Mouse (Mus musculus): ENCODE results near the gene Ugt1a7c. TPM values are rescaled to one million over a fixed set of nuclear protein-coding genes. Genes with fewer than 3 reads are reported as not detected.

The Ugt1a7c gene
- total and polyA plus RNA-seq, 3 experiments, result 2.2 to 15.3 (median 11.1) TPM

- no peaks in the 10 kb centered on the region for H3K36me3 ChIP-seq (replicated peaks in 1 of 2; ENCODE audit: control insufficient read depth in 1 of 2, insufficient read depth in 1 of 2, low read length in 1 of 2)
- no peak overlapping the region for H3K9ac ChIP-seq (ENCODE audit: insufficient read depth, low read depth)
- H3K27ac ChIP-seq (ENCODE audit: insufficient read depth, low read depth), result no peak overlapping the region
- in situ Hi-C loops (cut with MboI; ENCODE audit: low pct_ligation_motif_present, low pct_unique_long_range_greater_than_20kb, low sequenced_read_pairs), result no loop called here
- no peak overlapping the region for H3K4me2 ChIP-seq (ENCODE audit: insufficient read depth, low read depth, poor library complexity, severe bottlenecking)
- dilution Hi-C loops (cut with MboI; ENCODE audit: extremely low pct_ligation_motif_present, extremely low pct_unique_long_range_greater_than_20kb, low sequenced_read_pairs), result no loop called here
- no peaks in the 10 kb centered on the region for H3K4me1 ChIP-seq (ENCODE audit: control insufficient read depth in 1 of 2, insufficient read depth in 2 of 2)
- peaks cover 78% of the 10 kb centered on the region for H3K9me3 ChIP-seq (replicated peaks; ENCODE audit: low read length)
- DNase-seq (ENCODE audit: extremely low read depth), result no peak
- TF ChIP-seq POLR2A (IDR thresholded peaks at IDR 0.05; ENCODE audit: low read depth, low read length) (no peak), CHD1 (IDR thresholded peaks at IDR 0.05; ENCODE audit: low read depth, low read length) (no peak), USF2 (conservative IDR thresholded peaks at IDR 0.05; ENCODE audit: low read depth, low read length) (no peak), NRF1 (IDR thresholded peaks at IDR 0.05; ENCODE audit: low read depth, low read length) (no peak), MAZ (IDR thresholded peaks at IDR 0.05; ENCODE audit: low read depth, low read length) (no peak), HCFC1 (IDR thresholded peaks at IDR 0.05; ENCODE audit: low read depth, low read length) (no peak), SMC3 (IDR thresholded peaks at IDR 0.05; ENCODE audit: low read depth, low read length) (no peak), USF1 (IDR thresholded peaks at IDR 0.05; ENCODE audit: low read depth, low read length) (no peak), POLR2AphosphoS2 (IDR thresholded peaks at IDR 0.05; ENCODE audit: low read depth, low read length) (no peak), ZMIZ1 (IDR thresholded peaks at IDR 0.05; ENCODE audit: low read depth, low read length) (no peak), PAX5 (IDR thresholded peaks at IDR 0.05; ENCODE audit: low read length) (no peak), MYC (IDR thresholded peaks at IDR 0.05; ENCODE audit: low read depth, low read length) (no peak), MXI1 (IDR thresholded peaks at IDR 0.05; ENCODE audit: low read depth, low read length) (no peak), RCOR1 (conservative IDR thresholded peaks at IDR 0.05; ENCODE audit: low read depth, low read length) (no peak), EP300 (IDR thresholded peaks at IDR 0.05; ENCODE audit: low read length) (no peak), TBP (conservative IDR thresholded peaks at IDR 0.05; ENCODE audit: low read depth, low read length) (no peak), BHLHE40 (IDR thresholded peaks at IDR 0.05; ENCODE audit: low read depth, low read length) (no peak), IRF4 (IDR thresholded peaks at IDR 0.05; ENCODE audit: low read depth, low read length) (no peak), RAD21 (IDR thresholded peaks at IDR 0.05; ENCODE audit: low read depth, low read length) (no peak), ZC3H11A (IDR thresholded peaks at IDR 0.05; ENCODE audit: low read depth, low read length) (no peak)
- no peaks in the 10 kb centered on the region for H3K79me2 ChIP-seq (replicated peaks; ENCODE audit: control insufficient read depth, extremely low read depth, insufficient read depth, poor library complexity, severe bottlenecking)
- H3K27me3 ChIP-seq (replicated peaks), result peaks cover 10% of the 10 kb centered on the region
- no peak overlapping the region for H3K4me3 ChIP-seq (replicated peaks in 1 of 3; ENCODE audit: low read depth in 2 of 3, low read length in 2 of 3, poor library complexity in 1 of 3)
Measured at GRCm38 (mm10) chr1:88247660-88248059, 152.8 kb downstream of the Ugt1a7c start.

GRCm38 (mm10) chr1:88248658-88249057, 153.8 kb downstream of the Ugt1a7c start:
- in situ Hi-C loops (cut with MboI; ENCODE audit: low pct_ligation_motif_present, low pct_unique_long_range_greater_than_20kb, low sequenced_read_pairs), result no loop called here

More at GRCm38 (mm10) chr1:88248658-88249057, 153.8 kb downstream of the Ugt1a7c start:
- Histone ChIP-seq H3K9ac (ENCODE audit: insufficient read depth, low read depth) (no peak overlapping the region), H3K27ac (ENCODE audit: insufficient read depth, low read depth) (no peak overlapping the region), H3K9me3 (replicated peaks; ENCODE audit: low read length) (peaks cover 80% of the 10 kb centered on the region), H3K79me2 (replicated peaks; ENCODE audit: control insufficient read depth, extremely low read depth, insufficient read depth, poor library complexity, severe bottlenecking) (no peaks in the 10 kb centered on the region), H3K27me3 (replicated peaks) (peaks cover 10% of the 10 kb centered on the region), H3K4me2 (ENCODE audit: insufficient read depth, low read depth, poor library complexity, severe bottlenecking) (no peak overlapping the region), H3K36me3 (replicated peaks in 1 of 2; ENCODE audit: control insufficient read depth in 1 of 2, insufficient read depth in 1 of 2, low read length in 1 of 2) (no peaks in the 10 kb centered on the region), H3K4me1 (ENCODE audit: control insufficient read depth in 1 of 2, insufficient read depth in 2 of 2) (no peaks in the 10 kb centered on the region), H3K4me3 (replicated peaks in 1 of 3; ENCODE audit: low read depth in 2 of 3, low read length in 2 of 3, poor library complexity in 1 of 3) (no peak overlapping the region)
- TF ChIP-seq USF2 (conservative IDR thresholded peaks at IDR 0.05; ENCODE audit: low read depth, low read length), result no peak
- TF ChIP-seq MXI1 (IDR thresholded peaks at IDR 0.05; ENCODE audit: low read depth, low read length), result no peak
- TF ChIP-seq MAZ (IDR thresholded peaks at IDR 0.05; ENCODE audit: low read depth, low read length), result no peak
- TF ChIP-seq ETS1 (conservative IDR thresholded peaks at IDR 0.05; ENCODE audit: low read depth, low read length), result no peak
- TF ChIP-seq PAX5 (IDR thresholded peaks at IDR 0.05; ENCODE audit: low read length), result no peak
- no peak for TF ChIP-seq SMC3 (IDR thresholded peaks at IDR 0.05; ENCODE audit: low read depth, low read length)
- TF ChIP-seq RCOR1 (conservative IDR thresholded peaks at IDR 0.05; ENCODE audit: low read depth, low read length), result no peak
- TF ChIP-seq ELF1 (IDR thresholded peaks at IDR 0.05; ENCODE audit: low read depth, low read length), result no peak
- TF ChIP-seq JUND (conservative IDR thresholded peaks at IDR 0.05; ENCODE audit: low read depth, low read length), result no peak
- no peak for TF ChIP-seq ZMIZ1 (IDR thresholded peaks at IDR 0.05; ENCODE audit: low read depth, low read length)
- no peak for TF ChIP-seq ZC3H11A (IDR thresholded peaks at IDR 0.05; ENCODE audit: low read depth, low read length)
- TF ChIP-seq SIN3A (IDR thresholded peaks at IDR 0.05; ENCODE audit: low read length), result no peak
- dilution Hi-C loops (cut with MboI; ENCODE audit: extremely low pct_ligation_motif_present, extremely low pct_unique_long_range_greater_than_20kb, low sequenced_read_pairs), result no loop called here
- no peak for DNase-seq (ENCODE audit: extremely low read depth)

All from CH12.LX (cell line).